Mouse (Mus musculus) c-Kit-positive CD71-positive TER-119-positive erythroid progenitor cells, embryonic 14.5 days (primary cell): ENCODE results near the gene Ncs1.

ENCODE experiments used
- DNase-seq: peaks from one replicate; pipeline ENCODE4 v3.0.0-alpha.2; 2013; ENCODE audit warnings: low spot score

Gene Ncs1

DNA sequence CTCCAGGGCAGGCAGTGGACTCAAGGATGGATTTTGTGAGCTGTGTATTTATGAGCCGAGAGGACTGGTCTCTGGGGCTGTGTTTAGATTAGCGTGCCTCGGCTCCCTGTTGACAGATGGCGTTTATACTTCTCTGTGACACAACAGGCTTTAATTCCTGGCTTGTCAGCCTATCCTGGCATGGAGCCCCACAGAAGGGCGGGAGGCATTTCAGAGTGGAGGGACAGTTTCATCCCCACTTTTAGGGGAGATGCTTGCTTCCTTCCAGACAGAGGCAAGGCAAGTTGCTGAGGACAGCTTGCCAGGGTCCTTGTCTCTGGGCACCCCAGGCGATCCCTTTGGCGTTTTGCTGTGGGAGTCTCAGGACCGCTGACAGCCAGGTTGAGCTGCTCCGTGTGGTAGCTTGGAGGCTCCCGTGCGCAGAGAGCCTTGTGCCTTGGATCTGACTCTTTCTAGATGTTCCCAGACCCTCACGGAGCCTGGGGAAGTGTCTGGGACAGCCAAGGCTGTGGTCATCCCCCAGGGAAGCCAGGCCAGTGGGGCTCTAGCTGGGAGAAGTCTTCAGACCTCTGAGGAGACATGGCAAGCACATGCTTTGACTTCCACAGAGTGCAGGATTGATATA is 92.2 kb downstream of the Ncs1 start:
- no peak for DNase-seq

DNA sequence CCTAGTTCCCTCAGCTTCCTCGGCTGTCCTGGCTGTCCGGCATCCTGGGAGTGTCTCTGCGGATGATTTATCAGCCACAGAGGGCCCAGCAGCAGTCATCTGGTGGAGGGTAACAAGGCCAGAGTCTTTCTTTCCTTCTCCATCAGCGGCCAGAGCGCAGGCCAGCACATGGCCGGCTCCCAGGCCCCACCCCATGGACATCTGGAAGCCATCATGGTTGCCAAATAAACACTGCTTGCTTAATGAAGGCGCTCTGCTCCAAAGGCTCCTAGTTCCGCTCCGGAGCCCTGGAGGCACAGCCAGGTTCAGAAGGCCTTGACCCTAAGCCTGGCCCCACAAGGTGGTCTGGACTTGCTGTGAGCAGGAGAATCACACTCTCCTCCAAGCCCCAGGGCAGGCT is 94.2 kb downstream of the Ncs1 start:
- no peak for DNase-seq

DNA sequence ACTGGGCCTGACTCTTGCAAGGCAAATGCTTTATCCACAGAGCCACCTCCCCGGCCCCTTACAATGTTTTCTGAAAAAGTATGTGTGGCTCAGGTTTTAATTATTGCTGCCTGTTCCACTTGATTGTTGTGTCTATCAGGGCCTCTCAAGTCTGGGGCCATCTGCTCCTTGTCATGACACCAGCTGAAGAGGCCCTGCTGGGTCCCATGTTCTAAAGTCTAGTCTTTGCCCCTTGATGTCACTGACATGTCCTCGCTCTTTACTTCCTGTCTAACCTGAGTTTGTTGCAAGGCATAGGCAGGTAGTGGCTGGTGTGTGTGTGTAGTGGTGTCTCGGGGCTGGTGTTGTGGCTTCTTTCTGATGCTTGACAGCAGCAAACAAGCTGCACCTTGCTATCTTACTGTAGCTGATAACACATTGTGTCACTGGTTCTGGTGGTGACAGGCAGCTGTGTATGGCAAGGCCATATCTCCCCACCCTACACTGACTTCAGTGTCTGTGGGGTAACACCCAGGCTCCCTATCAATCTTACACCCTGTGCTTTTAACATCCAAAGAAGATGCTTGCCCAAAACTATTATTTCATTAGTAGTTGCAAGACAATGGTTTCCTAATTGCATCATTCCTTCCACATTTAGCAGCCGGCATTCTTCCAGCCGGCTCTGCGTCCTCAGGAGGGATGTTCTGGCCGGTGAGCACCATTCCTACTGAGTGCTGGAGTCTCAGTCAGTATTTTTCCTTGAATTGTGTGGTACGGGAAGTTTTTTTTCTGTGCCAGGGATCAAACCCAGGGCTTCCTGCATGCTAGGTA is 96.3 kb downstream of the Ncs1 start:
- DNase-seq = no peak
